Mouse (Mus musculus): ENCODE data around the gene Necap2. TPM values are rescaled to one million over a fixed set of nuclear protein-coding genes. Genes with fewer than 3 reads are reported as not detected.

The Necap2 gene
- polyA plus RNA-seq, 1 experiment from 2014 or later, result 66.5 TPM

DNA sequence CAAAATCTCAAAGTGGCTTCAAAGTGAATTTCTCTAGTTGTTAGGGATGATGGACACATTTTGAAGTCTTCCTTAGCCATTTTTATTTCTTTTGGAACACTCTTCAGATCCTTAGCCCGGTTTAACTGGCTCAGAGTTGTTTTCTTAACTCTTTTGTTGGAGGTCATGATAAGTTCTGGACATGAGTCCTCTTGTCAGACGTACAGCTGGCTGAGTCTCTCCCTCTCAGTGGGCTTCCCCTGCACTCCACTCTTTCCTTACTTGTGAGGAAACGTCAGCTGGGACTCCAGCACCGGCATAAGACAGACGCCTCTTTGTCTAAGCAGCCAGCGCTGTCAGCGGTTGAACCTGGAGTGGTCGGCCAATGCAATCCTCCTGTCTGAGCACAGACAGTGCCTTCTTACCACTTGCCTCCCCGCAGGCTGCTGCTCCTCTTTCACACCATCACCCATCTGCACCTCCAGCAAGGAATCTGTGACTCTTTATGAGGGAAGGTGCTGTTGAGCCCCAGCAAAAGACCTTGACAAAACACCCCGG lies 30.1 kb upstream of the Necap2 start:
- no peaks in the 10 kb centered on the region for H3K4me1 ChIP-seq (ENCODE audit: control insufficient read depth, insufficient read depth, low read length)
- no peak overlapping the region for H3K4me2 ChIP-seq (ENCODE audit: low read depth, low read length)
- peaks cover 8% of the 10 kb centered on the region for H3K9me3 ChIP-seq (ENCODE audit: control insufficient read depth, low read length)
- no peak overlapping the region for H3K4me3 ChIP-seq (ENCODE audit: low read depth, low read length)
- no peak overlapping the region for H3K9ac ChIP-seq (ENCODE audit: low read depth, low read length)
- H3K36me3 ChIP-seq (ENCODE audit: control insufficient read depth, insufficient read depth, low read length), result peaks cover 34% of the 10 kb centered on the region
- no peak overlapping the region for H3K27ac ChIP-seq (replicated peaks; ENCODE audit: low read depth, low read length)
- WGBS, result 26% methylated on average over 10 of the region's 10 CpGs
- ATAC-seq (ENCODE audit: low read depth) (peak; percentile 47), DNase-seq (ENCODE audit: low spot score) (peak; percentile 66)
- H3K27me3 ChIP-seq (replicated peaks; ENCODE audit: control insufficient read depth, insufficient read depth, low read length), result no peaks in the 10 kb centered on the region

DNA sequence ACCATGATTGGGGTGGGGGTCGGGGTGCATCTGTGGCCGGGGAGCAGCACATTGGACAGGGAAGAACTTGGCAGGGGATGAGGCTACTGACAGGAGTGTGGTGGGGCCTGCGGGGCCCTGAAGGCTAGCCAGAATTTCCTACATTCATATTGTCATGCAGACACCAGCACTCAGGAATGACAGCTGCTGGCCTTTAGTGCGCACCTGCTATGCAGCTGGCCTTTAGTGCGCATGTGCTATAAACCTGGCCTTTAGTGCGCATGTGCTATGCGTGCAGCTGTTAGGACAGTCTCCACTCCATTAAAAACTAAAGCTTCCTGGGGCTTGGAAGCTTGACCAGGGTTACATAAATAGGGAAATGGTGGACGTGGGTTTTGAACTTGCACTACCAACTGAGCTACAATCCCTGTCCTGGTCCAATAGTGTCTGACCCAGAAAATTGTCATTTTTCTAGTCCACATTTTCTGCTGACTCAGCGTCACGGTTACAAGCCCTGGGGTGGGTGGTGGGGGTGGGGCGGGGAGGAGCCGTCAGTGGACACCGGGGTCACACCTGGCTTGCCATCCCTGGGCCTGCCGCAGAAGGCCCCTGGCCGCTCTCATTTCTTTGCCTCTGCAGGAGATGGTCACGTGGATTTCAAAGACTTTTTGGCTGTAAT lies 28.5 kb upstream of the Necap2 start:
- H3K4me3 ChIP-seq (ENCODE audit: low read depth, low read length), result no peak overlapping the region
- peaks cover 8% of the 10 kb centered on the region for H3K9me3 ChIP-seq (ENCODE audit: control insufficient read depth, low read length)
- H3K36me3 ChIP-seq (ENCODE audit: control insufficient read depth, insufficient read depth, low read length), result peaks cover 18% of the 10 kb centered on the region
- no peaks in the 10 kb centered on the region for H3K27me3 ChIP-seq (replicated peaks; ENCODE audit: control insufficient read depth, insufficient read depth, low read length)
- WGBS, result 74% methylated on average over 16 of the region's 16 CpGs
- H3K4me1 ChIP-seq (ENCODE audit: control insufficient read depth, insufficient read depth, low read length), result no peaks in the 10 kb centered on the region
- DNase-seq (ENCODE audit: low spot score) (peak; percentile 73), ATAC-seq (ENCODE audit: low read depth) (peak; percentile 42; the same call in 1 of the 2 replicates)
- no peak overlapping the region for H3K9ac ChIP-seq (ENCODE audit: low read depth, low read length)
- no peak overlapping the region for H3K27ac ChIP-seq (replicated peaks; ENCODE audit: low read depth, low read length)
- H3K4me2 ChIP-seq (ENCODE audit: low read depth, low read length), result no peak overlapping the region

DNA sequence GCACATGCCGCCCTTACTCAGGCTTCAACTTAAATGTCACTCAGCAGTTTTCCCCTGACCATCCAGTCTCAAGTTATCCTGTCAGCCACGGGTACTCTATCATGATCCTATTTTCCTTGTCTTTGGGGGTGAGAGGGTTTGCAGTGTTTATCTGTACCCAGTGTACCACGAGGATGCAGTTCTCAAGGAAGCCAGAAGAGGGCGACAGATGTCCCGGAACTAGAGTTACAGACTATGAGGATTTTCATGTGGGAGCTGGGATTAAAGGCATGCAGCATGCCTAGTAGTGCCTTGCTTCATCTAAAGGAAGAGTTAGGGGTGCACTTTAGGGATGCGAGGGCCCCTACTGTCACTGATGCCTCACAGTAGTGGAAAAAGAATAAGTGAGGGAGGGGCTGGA lies 23.7 kb upstream of the Necap2 start:
- no peak overlapping the region for H3K27ac ChIP-seq (replicated peaks; ENCODE audit: low read depth, low read length)
- no peak for DNase-seq (ENCODE audit: low spot score)
- ATAC-seq (ENCODE audit: low read depth), result no peak
- H3K4me1 ChIP-seq (ENCODE audit: control insufficient read depth, insufficient read depth, low read length), result no peaks in the 10 kb centered on the region
- H3K9me3 ChIP-seq (ENCODE audit: control insufficient read depth, low read length), result no peaks in the 10 kb centered on the region
- H3K36me3 ChIP-seq (ENCODE audit: control insufficient read depth, insufficient read depth, low read length), result no peaks in the 10 kb centered on the region
- H3K27me3 ChIP-seq (replicated peaks; ENCODE audit: control insufficient read depth, insufficient read depth, low read length), result no peaks in the 10 kb centered on the region
- WGBS, result 74% methylated on average over 6 of the region's 6 CpGs
- H3K9ac ChIP-seq (ENCODE audit: low read depth, low read length), result no peak overlapping the region
- no peak overlapping the region for H3K4me3 ChIP-seq (ENCODE audit: low read depth, low read length)
- no peak overlapping the region for H3K4me2 ChIP-seq (ENCODE audit: low read depth, low read length)

DNA sequence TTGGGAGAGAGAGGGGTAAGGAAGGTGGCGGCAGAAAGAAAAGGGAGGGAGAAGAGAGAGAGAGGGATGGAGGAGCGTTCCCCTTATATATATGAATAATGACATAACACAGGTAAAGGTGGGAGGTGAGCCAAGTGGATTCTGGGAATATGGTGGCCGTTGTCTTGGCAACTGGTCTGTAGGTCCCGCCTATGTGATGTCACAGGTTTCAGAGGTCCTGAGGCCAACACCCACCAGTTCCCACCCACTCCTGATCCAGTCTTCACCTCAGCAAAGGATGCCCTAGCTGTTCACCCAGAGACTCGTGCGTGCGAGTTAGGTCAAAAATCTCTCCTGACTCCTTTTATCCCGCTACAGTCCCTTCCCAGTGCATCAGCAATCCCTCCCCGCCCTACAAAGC lies 23.1 kb upstream of the Necap2 start:
- WGBS, result 91% methylated on average over 8 of the region's 9 CpGs
- no peaks in the 10 kb centered on the region for H3K36me3 ChIP-seq (ENCODE audit: control insufficient read depth, insufficient read depth, low read length)
- no peaks in the 10 kb centered on the region for H3K9me3 ChIP-seq (ENCODE audit: control insufficient read depth, low read length)

GRCm38 (mm10) chr4:141099956-141100355 lies 21.8 kb upstream of the Necap2 start:
- Histone ChIP-seq H3K36me3 (ENCODE audit: control insufficient read depth, insufficient read depth, low read length) (no peaks in the 10 kb centered on the region), H3K9ac (ENCODE audit: low read depth, low read length) (no peak overlapping the region), H3K27ac (replicated peaks; ENCODE audit: low read depth, low read length) (no peak overlapping the region), H3K27me3 (replicated peaks; ENCODE audit: control insufficient read depth, insufficient read depth, low read length) (no peaks in the 10 kb centered on the region), H3K4me1 (ENCODE audit: control insufficient read depth, insufficient read depth, low read length) (no peaks in the 10 kb centered on the region), H3K4me2 (ENCODE audit: low read depth, low read length) (no peak overlapping the region), H3K4me3 (ENCODE audit: low read depth, low read length) (no peak overlapping the region), H3K9me3 (ENCODE audit: control insufficient read depth, low read length) (no peaks in the 10 kb centered on the region)
- ATAC-seq (ENCODE audit: low read depth) (no peak), DNase-seq (ENCODE audit: low spot score) (no peak)
- WGBS, result 72% methylated on average over 5 of the region's 5 CpGs

More for the DNA sequence above, 23.1 kb upstream of the Necap2 start:
- H3K4me3 ChIP-seq (ENCODE audit: low read depth, low read length), result no peak overlapping the region
- H3K27ac ChIP-seq (replicated peaks; ENCODE audit: low read depth, low read length), result no peak overlapping the region
- DNase-seq (ENCODE audit: low spot score), result no peak
- H3K4me1 ChIP-seq (ENCODE audit: control insufficient read depth, insufficient read depth, low read length), result no peaks in the 10 kb centered on the region
- no peak for ATAC-seq (ENCODE audit: low read depth)
- H3K27me3 ChIP-seq (replicated peaks; ENCODE audit: control insufficient read depth, insufficient read depth, low read length), result no peaks in the 10 kb centered on the region
- no peak overlapping the region for H3K9ac ChIP-seq (ENCODE audit: low read depth, low read length)
- no peak overlapping the region for H3K4me2 ChIP-seq (ENCODE audit: low read depth, low read length)

GRCm38 (mm10) chr4:141098935-141099334 lies 20.8 kb upstream of the Necap2 start:
- Histone ChIP-seq H3K4me3 (ENCODE audit: low read depth, low read length) (no peak overlapping the region), H3K4me1 (ENCODE audit: control insufficient read depth, insufficient read depth, low read length) (no peaks in the 10 kb centered on the region)
- no peak for DNase-seq (ENCODE audit: low spot score)

DNA sequence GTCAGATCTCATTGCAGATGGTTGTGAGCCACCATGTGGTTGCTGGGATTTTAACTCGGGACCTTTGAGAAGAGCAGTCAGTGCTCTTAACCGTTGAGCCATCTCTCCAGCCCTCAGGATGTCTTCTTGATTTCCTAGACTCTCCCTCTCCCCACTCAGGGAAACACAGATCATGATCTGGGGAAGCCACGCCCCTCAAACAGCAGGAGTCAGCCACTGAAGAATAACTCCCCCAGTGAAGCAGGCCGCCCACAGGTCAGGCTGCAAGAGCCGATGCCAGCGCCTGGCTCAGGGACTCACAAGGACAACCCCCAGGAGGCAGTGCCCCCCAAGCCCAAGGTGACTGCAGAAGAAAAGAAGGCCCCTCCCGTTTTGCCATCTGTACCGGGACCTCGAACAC lies 18.6 kb upstream of the Necap2 start:
- Histone ChIP-seq H3K4me3 (ENCODE audit: low read depth, low read length) (no peak overlapping the region), H3K9ac (ENCODE audit: low read depth, low read length) (no peak overlapping the region), H3K4me2 (ENCODE audit: low read depth, low read length) (no peak overlapping the region), H3K36me3 (ENCODE audit: control insufficient read depth, insufficient read depth, low read length) (no peaks in the 10 kb centered on the region), H3K27me3 (replicated peaks; ENCODE audit: control insufficient read depth, insufficient read depth, low read length) (no peaks in the 10 kb centered on the region), H3K27ac (replicated peaks; ENCODE audit: low read depth, low read length) (no peak overlapping the region), H3K4me1 (ENCODE audit: control insufficient read depth, insufficient read depth, low read length) (no peaks in the 10 kb centered on the region), H3K9me3 (ENCODE audit: control insufficient read depth, low read length) (no peaks in the 10 kb centered on the region)
- no peak for ATAC-seq (ENCODE audit: low read depth)
- WGBS, result 14% methylated on average over 9 of the region's 9 CpGs
- peak; percentile 26 for DNase-seq (ENCODE audit: low spot score)

More at GRCm38 (mm10) chr4:141098935-141099334, 20.8 kb upstream of the Necap2 start:
- Histone ChIP-seq H3K9me3 (ENCODE audit: control insufficient read depth, low read length) (no peaks in the 10 kb centered on the region), H3K9ac (ENCODE audit: low read depth, low read length) (no peak overlapping the region), H3K27ac (replicated peaks; ENCODE audit: low read depth, low read length) (no peak overlapping the region), H3K36me3 (ENCODE audit: control insufficient read depth, insufficient read depth, low read length) (no peaks in the 10 kb centered on the region), H3K27me3 (replicated peaks; ENCODE audit: control insufficient read depth, insufficient read depth, low read length) (no peaks in the 10 kb centered on the region), H3K4me2 (ENCODE audit: low read depth, low read length) (no peak overlapping the region)
- 77% methylated on average over 4 of the region's 4 CpGs for WGBS
- ATAC-seq (ENCODE audit: low read depth), result no peak

DNA sequence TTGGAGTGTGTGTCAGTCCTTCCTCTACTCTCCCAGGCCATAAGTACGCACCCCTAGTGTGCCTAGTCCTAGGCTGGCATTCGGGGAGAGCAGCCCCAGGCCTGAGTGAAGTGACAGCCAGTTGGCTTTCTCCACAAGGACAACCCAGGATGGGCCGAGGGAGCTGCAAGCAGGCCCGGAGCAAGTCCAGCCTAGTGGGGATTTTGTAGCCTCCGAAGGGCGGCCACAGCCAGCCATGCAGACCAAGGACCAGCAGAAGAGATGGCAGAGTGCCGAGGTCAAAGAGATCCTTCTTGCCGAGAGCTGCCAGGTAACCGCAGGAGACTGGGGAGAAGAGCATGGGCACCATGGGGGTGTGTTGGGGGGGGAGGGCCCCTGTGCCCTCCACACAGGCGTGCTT lies 16.9 kb upstream of the Necap2 start:
- H3K36me3 ChIP-seq (ENCODE audit: control insufficient read depth, insufficient read depth, low read length), result no peaks in the 10 kb centered on the region
- no peak overlapping the region for H3K9ac ChIP-seq (ENCODE audit: low read depth, low read length)
- H3K4me2 ChIP-seq (ENCODE audit: low read depth, low read length), result no peak overlapping the region
- H3K4me3 ChIP-seq (ENCODE audit: low read depth, low read length), result no peak overlapping the region
- H3K4me1 ChIP-seq (ENCODE audit: control insufficient read depth, insufficient read depth, low read length), result no peaks in the 10 kb centered on the region
- no peak overlapping the region for H3K27ac ChIP-seq (replicated peaks; ENCODE audit: low read depth, low read length)
- ATAC-seq (ENCODE audit: low read depth) (no peak), DNase-seq (ENCODE audit: low spot score) (no peak)
- no peaks in the 10 kb centered on the region for H3K27me3 ChIP-seq (replicated peaks; ENCODE audit: control insufficient read depth, insufficient read depth, low read length)
- 80% methylated on average over 10 of the region's 10 CpGs for WGBS
- H3K9me3 ChIP-seq (ENCODE audit: control insufficient read depth, low read length), result no peaks in the 10 kb centered on the region

DNA sequence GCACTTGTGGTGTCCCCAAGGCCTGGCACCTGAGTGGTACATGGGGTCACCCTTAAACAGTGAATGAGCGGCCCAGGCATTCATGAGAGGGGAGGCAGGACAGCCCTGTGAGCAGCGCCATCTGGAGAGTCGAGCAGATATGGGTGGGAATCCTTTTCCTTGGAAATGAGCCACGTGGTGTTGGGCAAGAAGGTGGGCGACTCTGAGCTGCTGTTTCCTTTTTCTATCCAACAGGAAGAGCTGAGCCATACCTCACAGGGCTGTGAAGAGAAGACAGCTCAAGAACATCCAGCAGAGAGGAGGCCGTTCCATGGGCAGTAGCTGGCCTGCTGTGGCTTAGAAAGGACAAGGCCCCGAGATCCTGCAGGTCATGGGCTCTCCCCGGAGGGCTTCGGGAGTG lies 10.6 kb upstream of the Necap2 start:
- H3K4me3 ChIP-seq (ENCODE audit: low read depth, low read length), result no peak overlapping the region
- no peaks in the 10 kb centered on the region for H3K9me3 ChIP-seq (ENCODE audit: control insufficient read depth, low read length)
- no peak overlapping the region for H3K4me2 ChIP-seq (ENCODE audit: low read depth, low read length)
- no peaks in the 10 kb centered on the region for H3K4me1 ChIP-seq (ENCODE audit: control insufficient read depth, insufficient read depth, low read length)
- no peak for DNase-seq (ENCODE audit: low spot score)
- no peak overlapping the region for H3K9ac ChIP-seq (ENCODE audit: low read depth, low read length)
- no peak overlapping the region for H3K27ac ChIP-seq (replicated peaks; ENCODE audit: low read depth, low read length)
- 71% methylated on average over 9 of the region's 9 CpGs for WGBS
- no peak for ATAC-seq (ENCODE audit: low read depth)
- H3K27me3 ChIP-seq (replicated peaks; ENCODE audit: control insufficient read depth, insufficient read depth, low read length), result no peaks in the 10 kb centered on the region
- H3K36me3 ChIP-seq (ENCODE audit: control insufficient read depth, insufficient read depth, low read length), result no peaks in the 10 kb centered on the region
